Mouse (Mus musculus) left cerebral cortex, postnatal 4 days (tissue): ENCODE results near the gene Wnk4. TPM values are rescaled to one million over a fixed set of nuclear protein-coding genes. Genes with fewer than 3 reads are reported as not detected.

Experiments
- DNase-seq: peaks from one replicate; pipeline ENCODE4 v3.0.0-alpha.2; 2022
- intact Hi-C: fragments of 180-260 bp; cut with DNase I; formaldehyde crosslinking; loops from one replicate; pipeline ENCODE4 v1.15.1; 2025
- total RNA-seq, 2 experiments: library from RNA; stranded (reverse); gene quantifications; 2 replicates each; pipeline ENCODE4 v1.2.3; 2021

Gene Wnk4
- total RNA-seq: 1 to 10 TPM; 5.4 to 6.2 TPM

DNA sequence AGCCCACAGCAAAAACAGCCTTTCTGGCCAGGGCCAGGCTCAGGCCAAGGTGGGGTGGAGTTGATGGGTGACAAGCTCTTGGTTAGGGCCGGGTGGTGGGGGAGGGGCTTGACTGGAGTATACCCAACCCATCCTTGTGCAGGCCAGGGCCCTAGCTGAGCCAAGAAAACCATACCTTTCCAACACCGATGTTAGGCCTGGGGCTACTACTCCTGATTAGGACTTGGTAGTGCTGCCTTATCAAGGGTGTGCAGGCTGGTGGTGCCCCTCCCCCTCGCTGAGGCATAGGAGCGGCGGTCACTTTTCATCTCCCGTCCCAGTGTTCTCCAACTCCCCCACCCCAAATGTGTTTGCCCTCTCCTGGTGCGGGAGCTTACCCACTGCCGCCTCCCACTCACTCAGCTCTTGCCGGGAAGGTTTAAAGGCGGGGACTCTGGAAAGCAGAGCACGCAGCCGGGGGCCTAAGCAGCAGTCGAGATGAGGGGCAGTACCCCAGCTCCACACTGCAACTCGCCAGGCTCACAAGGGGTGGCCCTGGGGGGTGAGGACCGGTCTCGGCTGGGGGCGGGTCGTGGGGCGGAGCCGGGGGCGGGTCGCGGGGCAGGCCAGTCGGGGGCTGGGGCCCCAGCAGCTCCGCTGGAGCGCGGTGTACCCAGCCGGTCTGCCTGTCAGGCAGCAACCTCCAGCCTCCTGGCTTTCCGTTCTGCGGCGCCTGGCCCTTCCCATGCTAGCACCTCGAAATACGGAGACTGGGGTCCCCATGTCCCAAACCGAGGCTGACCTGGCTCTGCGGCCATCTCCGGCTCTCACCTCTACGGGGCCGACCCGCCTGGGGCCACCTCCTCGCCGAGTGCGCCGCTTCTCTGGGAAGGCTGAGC lies at the start of gene Wnk4:
TSS of gene Wnk4 (plus strand) at position 620 of the 878 bp plus-strand sequence.
- peak; percentile 62 for DNase-seq
- intact Hi-C loops: no loop called here

DNA sequence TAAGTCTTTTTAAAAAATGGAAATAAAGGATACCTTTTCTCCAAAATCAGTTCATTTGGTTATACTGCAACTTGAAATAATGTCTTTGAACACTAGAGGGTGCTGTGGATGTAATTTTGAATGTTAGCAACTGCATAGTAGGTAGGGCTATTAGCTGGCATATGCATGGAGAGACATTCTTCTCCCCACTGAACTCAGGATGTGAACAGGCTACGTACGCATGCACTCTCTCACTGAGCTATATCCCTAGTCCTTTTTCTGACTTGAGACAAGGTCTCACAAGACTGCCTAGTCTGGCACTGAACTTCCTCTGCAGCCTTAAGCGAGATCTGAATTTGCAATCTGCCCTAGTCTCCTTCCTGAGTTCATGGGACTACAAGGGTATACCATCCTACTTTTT lies 48.4 kb upstream of the Wnk4 start:
- DNase-seq: no peak
- intact Hi-C loops: loop anchor here (5.0 kb wide), 2 partner anchors 35 to 85 kb away; partner anchors contain the start of gene Ramp2

DNA sequence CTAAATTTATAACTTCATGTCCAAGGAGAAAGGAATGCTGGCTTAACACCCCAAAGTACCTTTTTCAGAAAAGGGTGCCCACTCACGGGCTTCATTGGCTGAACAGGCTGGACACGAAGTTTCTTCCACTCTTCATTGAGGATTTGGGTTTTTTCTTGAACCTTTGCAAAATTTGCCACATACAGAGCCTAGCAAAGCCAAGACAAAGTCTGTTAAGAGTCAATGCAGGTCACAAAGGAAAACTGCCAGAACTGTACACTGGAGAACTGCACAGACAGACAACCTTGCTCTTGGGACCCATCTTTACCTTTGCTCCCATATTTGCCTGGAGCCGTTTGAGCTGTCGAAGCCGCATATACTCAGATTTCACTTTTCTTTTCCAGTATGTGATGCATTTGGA lies 43.4 kb upstream of the Wnk4 start:
- DNase-seq: no peak

DNA sequence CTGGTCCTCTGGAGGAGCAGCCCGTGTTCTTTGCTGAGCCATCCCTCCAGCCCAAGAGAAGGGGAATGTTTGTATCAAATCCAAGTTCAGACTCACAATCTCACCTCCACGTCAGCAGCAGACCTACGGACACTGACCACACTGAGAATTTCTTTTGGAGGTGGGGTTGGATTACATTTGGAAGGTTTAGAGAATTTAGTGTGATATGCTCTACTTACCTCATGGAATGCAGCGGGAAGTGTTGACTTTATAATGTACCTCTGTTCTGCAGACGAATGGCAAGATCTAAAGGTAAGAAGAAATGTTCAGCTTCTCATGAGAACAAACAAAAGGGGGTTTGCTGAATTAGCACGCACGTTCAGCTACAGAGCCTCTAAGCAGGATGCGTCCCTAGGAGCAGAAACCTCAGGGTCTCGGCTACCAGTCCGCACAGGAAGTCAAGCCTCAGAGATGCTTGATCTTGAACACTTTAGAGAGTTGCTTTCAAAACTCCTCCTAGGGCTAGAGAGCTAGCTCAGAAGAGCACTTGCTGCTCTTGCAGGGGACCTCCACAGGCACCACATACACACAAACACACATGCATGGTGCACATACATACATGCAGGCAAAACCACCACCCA lies 41.8 kb upstream of the Wnk4 start:
- DNase-seq: no peak
- intact Hi-C loops: no loop called here

More for the DNA sequence above, 43.4 kb upstream of the Wnk4 start:
- intact Hi-C loops: no loop called here

DNA sequence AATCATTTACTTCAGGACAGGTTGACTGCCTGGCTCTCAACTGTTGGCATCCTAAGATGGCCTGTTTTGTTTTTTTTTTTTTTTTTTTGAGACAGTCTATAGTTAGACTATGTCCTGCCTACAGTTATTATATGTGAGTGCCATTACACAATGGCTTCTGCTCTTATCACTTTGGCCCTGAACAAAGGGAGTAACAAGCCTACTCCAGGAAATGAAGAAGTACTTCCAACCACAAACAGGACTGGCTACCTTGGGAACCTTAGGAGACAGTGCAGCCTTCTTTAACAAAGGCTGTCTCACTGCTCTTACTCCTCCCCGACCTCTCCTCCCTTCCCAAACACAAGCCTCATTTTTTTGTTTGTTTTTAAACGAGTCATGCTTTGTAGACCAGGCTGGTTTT lies 39.5 kb upstream of the Wnk4 start:
- intact Hi-C loops: loop anchor here (10.0 kb wide), 1 partner anchor 174 kb away; no protein-coding TSS in a partner anchor
- no peak for DNase-seq

DNA sequence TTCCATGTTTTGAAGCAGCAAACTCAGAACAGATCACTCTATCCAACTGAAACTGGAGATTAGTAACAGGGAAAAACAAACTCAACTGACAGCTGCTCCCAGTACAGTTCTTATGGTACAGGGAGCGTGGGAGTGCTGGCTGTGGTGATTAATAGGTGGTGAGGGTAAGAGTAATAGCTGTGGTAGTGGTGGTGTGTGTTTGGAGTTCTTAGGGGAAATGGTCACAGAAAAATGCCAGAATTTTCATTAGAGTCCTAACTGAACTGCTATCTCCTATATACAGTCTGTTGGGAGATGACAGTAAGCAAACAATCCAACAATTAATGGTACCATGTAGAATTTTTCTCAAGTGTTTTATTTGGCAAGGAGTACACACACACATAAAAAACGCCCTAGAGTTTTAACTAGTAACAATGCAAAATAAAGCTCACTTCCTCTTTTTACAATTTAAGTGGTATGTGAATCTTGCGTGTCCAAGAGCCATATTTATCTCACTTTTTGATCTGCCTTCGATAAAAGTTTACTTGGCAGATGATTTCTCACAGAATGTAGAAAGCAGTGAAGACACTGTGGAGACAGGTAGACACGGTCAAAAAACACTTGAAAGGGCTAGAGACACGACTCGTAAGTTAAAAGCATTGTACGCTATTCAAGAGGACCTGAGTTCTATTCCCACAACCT lies 38.9 kb upstream of the Wnk4 start:
- intact Hi-C loops: loop anchor here (10.0 kb wide), 1 partner anchor 173 kb away; no protein-coding TSS in a partner anchor
- DNase-seq: no peak

DNA sequence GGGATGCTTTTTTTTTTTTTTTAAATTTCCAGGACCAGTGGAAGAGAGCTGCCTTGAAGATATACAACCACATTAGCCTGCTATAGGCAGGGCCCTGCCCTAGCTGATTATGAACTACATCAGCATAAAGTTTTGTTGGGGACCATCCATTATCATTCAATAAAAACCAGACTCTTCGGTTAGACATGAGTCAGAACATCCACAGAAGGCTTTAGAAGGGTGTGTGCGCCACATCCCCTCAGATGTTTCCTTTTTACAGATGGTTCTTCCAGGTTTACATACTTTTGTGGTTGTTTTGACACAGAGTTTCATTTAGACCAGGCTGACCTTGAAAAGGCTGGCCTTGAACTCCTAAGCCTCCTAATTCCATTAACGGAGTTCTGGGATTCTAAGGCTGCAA lies 36.0 kb upstream of the Wnk4 start:
- intact Hi-C loops: loop anchor here (10.0 kb wide), 1 partner anchor 170 kb away; no protein-coding TSS in a partner anchor
- no peak for DNase-seq

DNA sequence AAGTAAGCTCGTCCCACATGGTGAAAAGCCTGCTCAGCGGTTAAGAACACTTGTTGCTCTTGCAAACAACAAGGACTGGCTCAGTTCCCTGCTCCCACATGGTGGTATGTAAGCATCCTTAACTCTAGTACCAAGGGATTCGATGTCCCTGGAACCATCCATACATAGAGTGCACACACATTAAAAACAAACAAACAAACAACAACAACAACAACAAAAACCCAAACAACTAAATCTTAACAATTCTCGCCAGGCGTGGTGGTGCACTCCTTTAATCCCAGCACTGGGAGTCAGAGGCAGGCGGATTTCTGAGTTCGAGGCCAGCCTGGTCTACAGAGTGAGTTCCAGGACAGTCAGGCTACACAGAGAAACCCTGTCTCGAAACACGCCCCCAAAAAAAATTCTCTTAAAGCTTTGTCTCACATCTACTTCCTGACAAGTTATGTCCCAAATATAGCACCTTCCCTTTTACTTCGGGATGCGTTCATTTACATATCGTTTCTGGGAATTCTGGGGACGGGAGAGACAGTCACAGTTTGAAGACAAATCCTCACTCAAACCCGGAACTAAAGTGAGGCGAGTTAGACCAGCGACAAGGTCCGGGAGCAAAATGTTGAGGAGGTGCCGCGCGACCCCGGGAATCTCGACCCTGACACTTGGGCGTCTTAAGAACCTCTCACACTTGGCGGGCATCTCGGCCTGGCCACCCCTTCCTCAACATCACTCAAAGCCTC lies 34.9 kb upstream of the Wnk4 start:
- intact Hi-C loops: loop anchor here (10.0 kb wide), 1 partner anchor 169 kb away; no protein-coding TSS in a partner anchor
- no peak for DNase-seq

DNA sequence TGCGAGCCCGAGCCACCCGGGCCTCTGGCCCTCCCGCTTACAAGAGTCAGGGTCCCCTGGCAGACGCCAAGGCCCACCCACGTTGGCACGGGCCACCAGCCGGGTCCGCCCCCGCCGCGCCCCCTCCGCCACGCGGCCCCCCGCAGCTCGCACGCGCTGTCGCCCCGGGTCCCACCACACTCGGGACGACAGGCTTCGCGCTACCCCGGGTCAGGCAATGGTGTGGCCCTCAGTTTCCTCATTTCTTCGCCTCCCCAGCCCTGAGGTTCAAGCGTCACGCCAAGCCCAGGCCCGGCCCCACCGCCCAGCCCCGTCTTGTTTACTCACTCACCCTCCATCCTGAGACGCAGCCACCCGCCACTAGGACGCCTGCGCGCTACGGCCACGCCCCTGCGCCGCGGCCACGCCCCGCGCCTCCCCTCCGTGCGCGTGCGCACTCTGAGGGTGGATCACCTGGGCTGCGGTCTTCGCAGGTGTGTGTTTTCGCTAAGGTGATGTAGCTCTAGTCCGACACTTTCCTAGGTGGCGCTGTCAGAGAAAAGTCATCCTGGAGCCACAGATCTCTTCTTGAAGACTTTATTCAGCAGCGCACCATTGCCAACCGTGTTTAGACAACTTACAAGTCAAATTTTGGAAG lies 34.2 kb upstream of the Wnk4 start, which contains the start of gene Ezh1:
TSS of gene Ezh1 (minus strand) at position 399 of the 637 bp plus-strand sequence.
- DNase-seq: peak; percentile 88
- intact Hi-C loops: loop anchor here (10.0 kb wide), 1 partner anchor 169 kb away; no protein-coding TSS in a partner anchor

DNA sequence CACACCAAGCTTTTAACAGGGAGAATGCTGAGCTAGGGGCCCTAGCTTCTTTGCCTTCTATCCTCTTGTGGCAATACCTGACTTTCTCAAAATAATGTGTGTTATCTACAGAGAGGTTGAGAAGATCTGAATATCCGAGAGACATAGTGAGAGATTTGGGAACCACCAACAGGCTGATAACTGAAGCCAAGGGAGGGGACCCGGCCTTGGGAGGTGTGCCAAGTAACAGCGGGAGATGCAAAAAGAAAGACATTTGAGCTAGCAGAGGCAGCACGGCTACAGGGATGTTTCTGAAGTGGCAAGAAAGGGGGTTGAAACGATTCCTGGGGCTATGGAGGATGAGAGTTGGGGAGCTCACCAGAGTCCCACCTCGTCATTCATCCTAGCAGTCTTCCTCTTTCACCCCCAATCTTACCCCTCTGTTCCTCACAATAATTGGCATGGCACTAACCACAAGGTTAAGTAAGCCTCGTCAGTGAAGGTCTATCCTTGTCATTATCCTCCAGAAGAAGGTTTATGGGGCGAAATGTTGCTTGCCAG lies 30.9 kb upstream of the Wnk4 start:
- intact Hi-C loops: loop anchor here (10.0 kb wide), 1 partner anchor 165 kb away; no protein-coding TSS in a partner anchor
- peak; percentile 79 for DNase-seq

DNA sequence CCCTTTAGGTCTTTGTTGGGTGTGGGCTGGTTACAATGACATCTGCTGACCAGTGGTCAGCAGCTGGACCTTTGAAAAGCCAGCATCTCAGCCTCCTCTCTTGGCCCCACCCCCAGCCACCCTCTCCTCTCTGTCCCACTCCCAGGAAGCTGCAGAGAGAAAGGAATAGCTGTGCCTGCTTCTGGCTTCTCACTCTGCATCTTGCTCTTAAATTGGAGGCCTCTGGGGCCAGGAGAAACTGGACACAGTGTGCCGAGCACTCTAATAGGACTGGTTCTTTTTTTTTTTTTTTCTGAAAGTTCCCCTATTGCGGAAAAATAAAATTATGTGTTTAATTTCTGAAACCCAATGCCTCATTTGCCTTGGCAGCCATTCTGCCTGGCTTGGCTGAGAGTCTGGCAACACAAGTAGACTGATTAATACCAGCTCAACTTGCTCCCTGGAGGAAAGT lies 30.3 kb upstream of the Wnk4 start:
- intact Hi-C loops: no loop called here
- DNase-seq: peak; percentile 20

DNA sequence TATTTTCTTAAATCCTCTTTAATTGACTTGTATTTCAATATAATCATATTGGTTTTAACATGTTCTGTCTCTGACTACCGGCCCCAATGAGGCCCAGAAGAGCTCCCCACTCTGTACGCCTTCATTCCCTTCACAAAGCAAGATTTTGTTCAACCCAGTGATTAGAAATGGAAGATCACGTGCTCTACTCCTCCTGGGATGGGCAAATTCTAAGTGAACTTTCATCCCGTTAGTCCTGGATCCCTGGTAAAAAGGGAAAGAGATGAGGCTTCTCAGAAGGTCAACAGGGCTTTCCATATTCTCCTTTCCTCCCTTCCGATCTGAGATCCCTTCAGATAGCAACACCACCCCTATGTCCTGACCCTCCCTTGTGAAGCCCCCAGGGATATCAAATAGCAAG lies 29.8 kb upstream of the Wnk4 start:
- no peak for DNase-seq
- intact Hi-C loops: no loop called here

DNA sequence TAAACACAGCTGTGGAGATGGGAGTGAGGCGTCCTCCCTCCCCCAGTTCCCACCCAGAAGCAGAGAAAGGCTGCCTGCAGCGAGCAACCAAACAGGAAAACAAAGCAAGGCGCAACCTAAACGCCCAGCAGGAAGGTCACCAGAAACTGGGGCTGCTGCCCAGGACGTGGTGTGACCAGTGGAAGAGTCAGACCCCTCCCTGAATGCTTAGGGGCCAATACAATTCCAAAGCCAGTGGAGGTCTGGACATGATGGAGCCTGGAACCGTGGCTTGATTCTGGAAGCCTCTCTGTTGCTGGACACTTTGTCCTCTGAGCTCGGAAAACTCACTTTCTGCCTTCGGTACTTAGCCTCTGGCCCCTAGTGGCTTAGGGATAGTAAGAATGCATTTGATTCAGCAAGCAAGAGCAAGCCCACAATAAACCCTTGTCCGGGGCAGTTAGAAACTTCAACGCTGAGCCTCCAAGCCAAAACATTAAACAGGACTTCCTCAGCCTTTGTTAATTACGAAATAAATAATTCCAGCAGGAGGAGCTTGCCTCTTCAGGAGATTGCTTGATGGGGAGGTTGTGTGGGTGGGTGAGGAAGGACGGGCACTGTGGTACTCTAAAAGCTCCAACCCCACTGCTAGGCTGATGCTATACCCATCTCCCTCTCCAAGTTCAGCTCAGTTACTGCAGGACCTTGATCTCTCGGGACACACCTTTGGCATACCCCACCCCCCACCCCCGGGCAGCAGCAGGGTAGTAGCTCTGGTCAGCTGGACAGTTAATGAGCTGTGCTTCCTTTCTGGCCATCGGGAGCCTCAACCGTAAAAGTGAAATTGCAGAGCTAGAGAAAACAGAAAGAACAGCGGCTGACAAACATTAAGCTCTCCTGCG lies 29.1 kb upstream of the Wnk4 start:
- intact Hi-C loops: no loop called here
- DNase-seq: peak; percentile 18

DNA sequence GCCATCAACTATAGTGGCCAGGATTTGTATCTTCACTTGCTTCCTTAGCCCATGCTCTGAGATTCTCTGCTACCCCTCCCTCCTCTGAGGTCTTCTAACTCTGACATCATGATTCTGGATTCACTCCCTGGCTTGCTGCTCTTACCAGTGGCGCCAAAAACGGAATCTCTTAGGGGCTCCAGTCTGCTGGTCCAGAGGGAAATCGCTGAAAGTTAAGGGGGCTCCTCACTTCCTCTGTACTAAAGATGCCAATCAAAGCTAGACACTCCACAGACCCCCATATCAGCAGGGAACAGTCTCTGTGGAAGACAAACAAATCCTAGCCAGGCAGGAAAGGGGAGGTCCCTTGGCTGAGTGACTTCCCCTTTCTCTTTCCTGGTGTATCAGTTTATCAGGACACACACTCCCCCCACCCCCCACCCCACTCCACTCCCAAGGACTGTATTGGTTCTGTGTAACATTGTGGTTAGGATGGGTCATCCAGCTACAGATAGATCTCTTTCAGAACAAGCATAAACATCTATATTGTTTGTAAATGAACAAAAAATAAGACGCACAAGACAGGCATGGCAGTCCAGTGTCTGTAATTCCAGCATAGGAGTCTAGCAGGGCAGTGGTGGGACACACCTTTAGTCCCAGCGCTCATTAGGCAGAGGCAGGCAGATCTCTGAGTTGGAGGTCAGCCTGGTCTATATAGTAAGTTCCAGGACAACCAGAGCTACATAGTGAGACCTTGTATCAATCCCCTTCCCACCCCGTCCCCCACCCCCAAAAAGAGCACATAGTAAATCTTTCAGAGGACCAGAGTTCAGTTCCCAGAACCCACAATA lies 28.1 kb upstream of the Wnk4 start:
- intact Hi-C loops: no loop called here
- DNase-seq: no peak

DNA sequence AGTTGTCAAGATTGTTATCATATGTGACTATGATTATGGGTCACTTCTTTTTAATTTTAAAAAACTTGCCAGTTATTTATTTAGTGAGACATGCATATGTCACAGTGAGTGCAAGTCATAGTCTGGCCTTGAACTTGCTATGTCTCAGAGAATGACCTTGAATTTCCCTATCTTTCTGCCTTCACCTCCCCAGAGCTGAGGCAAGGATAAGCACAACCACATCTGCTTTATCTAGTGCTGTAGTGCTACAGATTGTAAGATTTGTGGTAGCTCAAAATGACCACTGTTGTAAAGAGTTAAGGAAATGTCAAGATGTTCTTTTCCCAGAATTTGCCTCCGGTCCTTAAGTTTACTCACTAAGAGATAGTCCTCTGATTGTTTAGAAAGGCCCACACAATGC lies 27.1 kb upstream of the Wnk4 start:
- intact Hi-C loops: no loop called here
- no peak for DNase-seq

DNA sequence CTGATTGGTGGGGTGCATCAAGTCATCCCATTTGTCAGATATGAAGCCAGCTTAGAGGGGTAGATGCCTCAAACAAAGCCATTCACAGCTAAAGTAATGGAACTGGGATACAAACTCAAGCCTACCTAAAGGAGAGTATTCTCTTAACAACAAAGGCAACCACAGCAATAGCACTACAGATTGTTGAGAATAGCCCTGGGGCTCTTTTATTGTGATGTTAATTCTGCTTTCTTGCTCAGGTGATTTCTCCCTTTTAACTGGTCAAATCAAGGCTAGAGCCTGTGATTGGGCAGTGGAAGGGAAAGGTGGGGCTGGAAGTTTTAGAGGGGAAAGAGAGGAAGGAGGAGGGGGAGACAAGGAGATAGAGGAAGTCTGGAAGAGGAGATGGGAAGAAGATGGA lies 26.2 kb upstream of the Wnk4 start:
- intact Hi-C loops: no loop called here

DNA sequence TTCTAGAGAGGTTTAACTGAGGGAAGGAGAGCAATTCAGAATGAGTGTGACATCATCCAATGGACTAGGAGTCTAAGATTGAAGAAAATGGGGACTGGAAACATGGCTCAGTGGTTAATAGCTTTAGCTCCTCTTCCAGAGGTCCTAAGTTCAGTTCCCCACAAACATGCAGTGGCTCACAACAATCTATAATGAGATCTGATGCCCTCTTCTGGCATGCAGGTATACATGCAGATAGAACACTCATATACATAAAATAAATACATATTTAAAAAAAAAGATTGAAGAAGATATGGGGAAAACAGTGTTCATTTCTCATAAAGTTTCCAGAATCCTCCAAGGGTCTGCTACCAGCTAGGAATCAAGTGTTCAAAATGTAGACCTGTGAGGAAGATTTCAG lies 24.9 kb upstream of the Wnk4 start:
- intact Hi-C loops: no loop called here
- DNase-seq: no peak

More for the DNA sequence above, 26.2 kb upstream of the Wnk4 start:
- no peak for DNase-seq

DNA sequence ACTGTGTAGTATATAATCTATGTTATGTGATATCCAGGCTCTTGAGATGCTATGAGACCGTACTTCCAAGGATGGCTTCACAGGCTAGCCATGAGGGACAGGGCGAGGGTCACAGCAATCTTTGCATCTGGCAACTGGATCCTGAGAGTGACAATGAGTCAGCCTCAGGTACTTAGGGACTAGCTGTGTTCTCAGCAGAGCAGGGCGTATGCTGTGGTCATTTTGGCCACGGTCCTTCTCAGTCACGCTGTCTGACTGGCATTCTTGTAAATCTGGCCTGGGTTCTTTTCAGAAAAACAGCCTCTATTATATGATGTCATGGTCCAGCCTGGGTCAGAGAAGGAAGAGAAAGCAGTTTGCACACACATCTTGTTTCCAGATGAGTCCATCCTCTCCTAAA lies 23.6 kb upstream of the Wnk4 start:
- intact Hi-C loops: no loop called here
- no peak for DNase-seq
